ENCODE assay signal across 9 mouse cellular contexts in genomic region chr16:33024456-33025104, GRCm38 (mm10). TPM values are rescaled to one million over a fixed set of nuclear protein-coding genes. Genes with fewer than 3 reads are reported as not detected.
DNase-seq lines count a peak whose midpoint lies in the region; ATAC-seq and TF ChIP-seq lines count a peak whose summit lies in the region.
"Had no signal": no experiment of that assay in that cellular context is flagged by ENCODE, and none has a peak within 500 bp of the region (broad histone marks: within the 10 kb centered on the region; RNA-seq: fewer than 3 reads in every experiment).

No protein-coding gene starts in this region.

- WGBS in limb, embryonic 13.5 days, result 62% methylated on average over 8 of the region's 8 CpGs
- 86% methylated on average over 8 of the region's 8 CpGs for WGBS in limb, embryonic 10.5 days
- WGBS in limb, embryonic 15.5 days, result 65% methylated on average over 8 of the region's 8 CpGs
- WGBS in kidney, embryonic 14.5 days, result 74% methylated on average over 8 of the region's 8 CpGs

- no peaks in the 10 kb centered on the region for H3K4me1 ChIP-seq in limb, embryonic 13.5 days
- H3K4me1 ChIP-seq in limb, embryonic 10.5 days, result no peaks in the 10 kb centered on the region
- peaks cover 3 to 6% of the 10 kb centered on the region in 2 experiments; a peak in 2 of 4 replicates for H3K4me1 ChIP-seq in CH12.LX (ENCODE audit: control insufficient read depth in 1 of 2, insufficient read depth in 2 of 2)
- no peaks in the 10 kb centered on the region for H3K4me1 ChIP-seq in limb, embryonic 15.5 days
- no peaks in the 10 kb centered on the region for H3K4me1 ChIP-seq in kidney, embryonic 14.5 days (ENCODE audit: control insufficient read depth, insufficient read depth, low read length)

- no peak for DNase-seq in limb, embryonic 10.5 days (ENCODE audit: low spot score)
- no peak for DNase-seq in CH12.LX (ENCODE audit: extremely low read depth)
- peak; percentile 62 for DNase-seq in brain, adult 2 months (ENCODE audit: low read depth, low spot score)
- no peak for DNase-seq in kidney, adult 11 months

- TF ChIP-seq RAD21 in CH12.LX (IDR thresholded peaks at IDR 0.05; ENCODE audit: low read depth, low read length), result no peak

- no peak for TF ChIP-seq POLR2A in CH12.LX (IDR thresholded peaks at IDR 0.05; ENCODE audit: low read depth, low read length)

- in situ Hi-C loops in CH12.LX (cut with MboI; ENCODE audit: low pct_ligation_motif_present, low pct_unique_long_range_greater_than_20kb, low sequenced_read_pairs), result loop anchor here (5.0 kb wide), 2 partner anchors 128 to 212 kb away; partner anchors contain the start of gene Smbd1

- no peaks in the 10 kb centered on the region for H3K79me2 ChIP-seq in CH12.LX (replicated peaks; ENCODE audit: control insufficient read depth, extremely low read depth, insufficient read depth, poor library complexity, severe bottlenecking)

- 0 out of 2 replicates have a peak, but pooled peaks have one; percentile 54 for ATAC-seq in limb, embryonic 13.5 days (ENCODE audit: low FRiP score, low read depth)
- ATAC-seq in limb, embryonic 15.5 days (ENCODE audit: insufficient number of reproducible peaks, low FRiP score, low TSS enrichment, low read depth), result peak; percentile 30; the same call in 1 of the 2 replicates
- ATAC-seq in kidney, embryonic 14.5 days (ENCODE audit: low FRiP score, low TSS enrichment), result no peak
- ATAC-seq: midbrain, embryonic 16.5 days had no signal

- dilution Hi-C loops in CH12.LX (cut with MboI; ENCODE audit: extremely low pct_ligation_motif_present, extremely low pct_unique_long_range_greater_than_20kb, low sequenced_read_pairs), result no loop called here

- no peak overlapping the region for H3K4me2 ChIP-seq in limb, embryonic 13.5 days (replicated peaks)
- H3K4me2 ChIP-seq in CH12.LX (ENCODE audit: insufficient read depth, low read depth, poor library complexity, severe bottlenecking), result no peak overlapping the region
- H3K4me2 ChIP-seq in limb, embryonic 15.5 days, result no peak overlapping the region
- no peak overlapping the region for H3K4me2 ChIP-seq in kidney, embryonic 14.5 days (replicated peaks; ENCODE audit: low read depth, low read length)
- H3K4me2 ChIP-seq: lung, embryonic 15.5 days had no signal

- no peaks in the 10 kb centered on the region for H3K36me3 ChIP-seq in limb, embryonic 13.5 days
- H3K36me3 ChIP-seq in limb, embryonic 10.5 days, result no peaks in the 10 kb centered on the region
- H3K36me3 ChIP-seq in CH12.LX (replicated peaks in 1 of 2; ENCODE audit: control insufficient read depth in 1 of 2, insufficient read depth in 1 of 2, low read length in 1 of 2), result peaks cover 0 to 45% of the 10 kb centered on the region in 2 experiments
- no peaks in the 10 kb centered on the region for H3K36me3 ChIP-seq in limb, embryonic 15.5 days
- no peaks in the 10 kb centered on the region for H3K36me3 ChIP-seq in kidney, embryonic 14.5 days (ENCODE audit: control insufficient read depth, insufficient read depth, low read length)
- H3K36me3 ChIP-seq: lung, embryonic 15.5 days had no signal

- no peaks in the 10 kb centered on the region for H3K27me3 ChIP-seq in limb, embryonic 13.5 days
- no peaks in the 10 kb centered on the region for H3K27me3 ChIP-seq in limb, embryonic 10.5 days (ENCODE audit: low read depth, poor library complexity, severe bottlenecking)
- H3K27me3 ChIP-seq in CH12.LX (replicated peaks), result no peaks in the 10 kb centered on the region
- H3K27me3 ChIP-seq in limb, embryonic 15.5 days, result no peaks in the 10 kb centered on the region
- H3K27me3 ChIP-seq in kidney, embryonic 14.5 days (ENCODE audit: control insufficient read depth, insufficient read depth, low read length), result no peaks in the 10 kb centered on the region
- H3K27me3 ChIP-seq: lung, embryonic 15.5 days had no signal

- H3K27ac ChIP-seq in limb, embryonic 13.5 days, result no peak overlapping the region
- H3K27ac ChIP-seq in limb, embryonic 10.5 days, result no peak overlapping the region
- H3K27ac ChIP-seq in CH12.LX (ENCODE audit: insufficient read depth, low read depth), result no peak overlapping the region
- H3K27ac ChIP-seq in limb, embryonic 15.5 days, result no peak overlapping the region
- no peak overlapping the region for H3K27ac ChIP-seq in kidney, embryonic 14.5 days (ENCODE audit: low read depth, low read length)
- H3K27ac ChIP-seq: lung, embryonic 15.5 days had no signal

- H3K9ac ChIP-seq in limb, embryonic 13.5 days, result no peak overlapping the region
- no peak overlapping the region for H3K9ac ChIP-seq in CH12.LX (ENCODE audit: insufficient read depth, low read depth)
- no peak overlapping the region for H3K9ac ChIP-seq in limb, embryonic 15.5 days
- no peak overlapping the region for H3K9ac ChIP-seq in kidney, embryonic 14.5 days (ENCODE audit: low read depth, low read length)
- H3K9ac ChIP-seq: lung, embryonic 15.5 days had no signal

- no peak for TF ChIP-seq EP300 in CH12.LX (IDR thresholded peaks at IDR 0.05; ENCODE audit: low read length)

- TF ChIP-seq CTCF in CH12.LX (conservative IDR thresholded peaks at IDR 0.05 in 1 of 2, IDR thresholded peaks at IDR 0.05 in 1 of 2; ENCODE audit: low read depth in 2 of 2, low read length in 2 of 2), result no peak

- no peaks in the 10 kb centered on the region for H3K9me3 ChIP-seq in limb, embryonic 13.5 days
- no peaks in the 10 kb centered on the region for H3K9me3 ChIP-seq in limb, embryonic 10.5 days (replicated peaks)
- H3K9me3 ChIP-seq in CH12.LX (replicated peaks; ENCODE audit: low read length), result no peaks in the 10 kb centered on the region
- no peaks in the 10 kb centered on the region for H3K9me3 ChIP-seq in limb, embryonic 15.5 days
- no peaks in the 10 kb centered on the region for H3K9me3 ChIP-seq in kidney, embryonic 14.5 days (ENCODE audit: control insufficient read depth, low read length)
- H3K9me3 ChIP-seq: lung, embryonic 15.5 days had no signal

- H3K4me3 ChIP-seq in limb, embryonic 13.5 days, result no peak overlapping the region
- H3K4me3 ChIP-seq in limb, embryonic 10.5 days, result no peak overlapping the region
- H3K4me3 ChIP-seq in CH12.LX (replicated peaks in 1 of 3; ENCODE audit: low read depth in 2 of 3, low read length in 2 of 3, poor library complexity in 1 of 3), result no peak overlapping the region
- no peak overlapping the region for H3K4me3 ChIP-seq in limb, embryonic 15.5 days
- H3K4me3 ChIP-seq in kidney, embryonic 14.5 days (ENCODE audit: low read length), result no peak overlapping the region
- H3K4me3 ChIP-seq: lung, embryonic 15.5 days had no signal

TF ChIP-seq in CH12.LX, 34 proteins besides CTCF, POLR2A, EP300 and RAD21:
- no peak for TF ChIP-seq ZKSCAN1 (IDR thresholded peaks at IDR 0.05; ENCODE audit: borderline replicate concordance, low read depth, low read length)
- no peak for TF ChIP-seq E2F4 (IDR thresholded peaks at IDR 0.05; ENCODE audit: insufficient replicate concordance, low read depth, low read length)
- TF ChIP-seq MAFK (IDR thresholded peaks at IDR 0.05; ENCODE audit: insufficient replicate concordance, low read length), result no peak
- TF ChIP-seq SIN3A (IDR thresholded peaks at IDR 0.05; ENCODE audit: low read length), result 0 out of 2 replicates have a peak, but pooled peaks have one; percentile 16

RNA-seq across cellular contexts. Expression of gene Iqcg, which starts 31.4 kb away (rescaled TPM):
- 2.0 and 2.7 TPM in 2 replicates for polyA plus RNA-seq in limb, embryonic 13.5 days (2015; fragmentation: Nextera tagmentation; extraction: Ambion mirVana)
- 1.8 and 2.5 TPM in 2 replicates for polyA plus RNA-seq in limb, embryonic 10.5 days (2016; fragmentation: Nextera tagmentation; extraction: Ambion mirVana)
- total RNA-seq in CH12.LX (2012; rRNA removed), result 3.4 and 5.0 TPM in 2 replicates
- total RNA-seq in CH12.LX (2014; rRNA removed), result 7.3 and 13.0 TPM in 2 replicates
- polyA plus RNA-seq in CH12.LX (2012; ENCODE audit: insufficient read length, low read depth), result 21.8 and 31.3 TPM in 2 replicates
- 1.6 and 2.0 TPM in 2 replicates for polyA plus RNA-seq in limb, embryonic 15.5 days (2015; fragmentation: Nextera tagmentation; extraction: Ambion mirVana)
- 5.1 and 5.6 TPM in 2 replicates for polyA plus RNA-seq in kidney, embryonic 14.5 days (2014; fragmentation: Nextera tagmentation; extraction: Ambion mirVana)

RNA-seq across cellular contexts. Expression of gene Rpl35a, which starts 31.7 kb away (rescaled TPM):
- polyA plus RNA-seq in limb, embryonic 13.5 days (2015; fragmentation: Nextera tagmentation; extraction: Ambion mirVana), result 915 and 966 TPM in 2 replicates
- polyA plus RNA-seq in limb, embryonic 10.5 days (2016; fragmentation: Nextera tagmentation; extraction: Ambion mirVana), result 980 and 1,183 TPM in 2 replicates
- 3,875 and 4,003 TPM in 2 replicates for total RNA-seq in CH12.LX (2012; rRNA removed)
- 5,433 and 7,521 TPM in 2 replicates for total RNA-seq in CH12.LX (2014; rRNA removed)
- 3,182 and 3,281 TPM in 2 replicates for polyA plus RNA-seq in CH12.LX (2012; ENCODE audit: insufficient read length, low read depth)
- polyA plus RNA-seq in limb, embryonic 15.5 days (2015; fragmentation: Nextera tagmentation; extraction: Ambion mirVana), result 774 and 915 TPM in 2 replicates
- polyA plus RNA-seq in kidney, embryonic 14.5 days (2014; fragmentation: Nextera tagmentation; extraction: Ambion mirVana), result 1,051 and 1,546 TPM in 2 replicates

RNA-seq across cellular contexts. Expression of gene Lmln, which starts 37.7 kb away (rescaled TPM):
- 3.4 and 4.0 TPM in 2 replicates for polyA plus RNA-seq in limb, embryonic 13.5 days (2015; fragmentation: Nextera tagmentation; extraction: Ambion mirVana)
- 1.8 and 2.3 TPM in 2 replicates for polyA plus RNA-seq in limb, embryonic 10.5 days (2016; fragmentation: Nextera tagmentation; extraction: Ambion mirVana)
- total RNA-seq in CH12.LX (2012; rRNA removed) (3.2 and 3.7 TPM in 2 replicates), CH12.LX (2014; rRNA removed) (1.5 and 1.7 TPM in 2 replicates)
- 2.6 and 3.2 TPM in 2 replicates for polyA plus RNA-seq in CH12.LX (2012; ENCODE audit: insufficient read length, low read depth)
- 1.7 and 1.8 TPM in 2 replicates for polyA plus RNA-seq in limb, embryonic 15.5 days (2015; fragmentation: Nextera tagmentation; extraction: Ambion mirVana)
- polyA plus RNA-seq in kidney, embryonic 14.5 days (2014; fragmentation: Nextera tagmentation; extraction: Ambion mirVana), result 1.5 and 5.0 TPM in 2 replicates
